Mouse (Mus musculus): ENCODE data around the gene Sf3a2.

DNA sequence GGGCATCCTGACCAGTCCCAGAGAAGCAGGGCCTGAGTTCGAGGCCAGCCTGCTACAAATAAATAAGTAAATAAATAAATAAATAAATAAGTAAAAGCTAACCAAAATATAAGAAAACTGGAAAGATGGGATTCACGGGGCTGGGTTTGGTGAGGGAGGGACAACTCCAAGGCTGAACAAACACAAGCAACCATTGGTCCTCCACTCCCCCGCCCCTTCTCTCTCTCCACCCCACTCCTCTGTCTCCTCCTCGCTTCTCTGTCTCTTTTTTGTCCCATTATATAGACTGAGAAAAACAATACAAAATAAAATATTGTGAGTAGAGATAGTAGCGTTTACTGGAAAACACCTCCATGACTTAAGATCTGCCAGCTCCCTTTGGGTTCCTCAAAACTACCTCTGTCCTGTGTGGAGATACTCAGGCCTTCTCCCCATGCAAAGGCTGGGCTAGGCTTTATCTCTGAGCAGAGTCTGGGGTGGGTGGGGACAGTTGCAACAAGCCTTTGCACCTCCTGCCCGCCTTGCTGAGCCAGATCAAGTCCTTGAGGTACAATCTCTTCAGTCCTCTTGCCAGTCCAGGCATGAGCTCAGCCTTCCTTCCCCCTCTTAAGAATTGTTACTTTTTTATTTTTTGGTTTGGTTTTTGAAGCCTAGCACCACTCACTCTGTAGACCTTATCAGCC, 20.7 kb downstream of the Sf3a2 start:
- no peak for TF ChIP-seq GATA1 (IDR thresholded peaks at IDR 0.05; ENCODE audit: borderline replicate concordance, low read length)
- TF ChIP-seq FLI1 (IDR thresholded peaks at IDR 0.05; ENCODE audit: low read length), result no peak
